Mouse (Mus musculus) embryo, embryonic 11.5 days (tissue): Measurements from ENCODE around the gene Exoc7.
A peak's percentile ranks its signal among the peaks of the same experiment; 100 is the strongest.

Experiments
- DNase-seq: peaks from one replicate; pipeline ENCODE4 v3.0.0-alpha.2; 2012; ENCODE audit warnings: low read depth, low spot score

Gene Exoc7

DNA sequence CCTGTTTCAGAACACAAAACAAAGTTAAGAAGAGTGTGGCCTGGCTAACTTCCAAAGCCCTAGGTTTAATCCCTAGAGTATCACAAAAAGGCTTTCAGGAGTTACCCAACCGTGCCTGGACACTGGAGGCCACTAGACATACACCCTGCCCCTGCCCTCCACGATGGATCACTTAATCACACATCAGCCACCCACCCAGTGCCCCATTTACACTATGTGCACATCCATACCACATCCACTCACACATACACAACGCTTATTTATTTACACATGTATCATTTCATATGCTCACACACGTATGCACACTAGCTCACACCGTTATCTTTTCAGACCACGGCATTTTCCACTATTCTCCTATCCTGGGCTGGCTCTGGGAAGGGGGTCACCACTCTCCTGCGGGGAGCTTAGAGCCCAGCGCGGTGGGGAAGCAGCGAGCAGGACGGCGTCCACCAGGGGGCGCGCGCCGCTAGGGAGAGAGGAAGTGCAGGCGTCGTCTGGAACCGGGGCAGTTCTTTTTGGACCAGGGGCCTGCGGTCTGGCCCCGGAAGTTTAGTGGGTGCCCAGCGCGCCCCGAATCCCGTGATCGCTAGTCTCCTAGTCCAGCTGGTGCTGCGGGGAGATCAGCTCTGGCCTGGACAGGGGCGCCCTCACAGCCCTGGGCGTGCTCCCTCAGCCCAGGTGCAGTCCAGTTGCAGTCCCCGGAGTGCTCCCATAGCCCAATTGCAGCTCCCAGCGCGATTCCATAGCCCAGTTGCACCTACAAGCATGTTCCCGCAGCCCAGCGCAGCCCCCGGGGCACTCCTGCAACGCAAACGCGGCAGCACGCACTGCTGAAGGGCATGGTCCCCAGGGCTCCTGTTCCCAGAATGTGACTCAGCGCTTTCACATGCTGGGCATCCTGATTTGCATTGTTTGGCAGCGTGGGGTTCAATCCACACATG lies 12.0 kb upstream of the Exoc7 start:
- DNase-seq = peak; percentile 73

DNA sequence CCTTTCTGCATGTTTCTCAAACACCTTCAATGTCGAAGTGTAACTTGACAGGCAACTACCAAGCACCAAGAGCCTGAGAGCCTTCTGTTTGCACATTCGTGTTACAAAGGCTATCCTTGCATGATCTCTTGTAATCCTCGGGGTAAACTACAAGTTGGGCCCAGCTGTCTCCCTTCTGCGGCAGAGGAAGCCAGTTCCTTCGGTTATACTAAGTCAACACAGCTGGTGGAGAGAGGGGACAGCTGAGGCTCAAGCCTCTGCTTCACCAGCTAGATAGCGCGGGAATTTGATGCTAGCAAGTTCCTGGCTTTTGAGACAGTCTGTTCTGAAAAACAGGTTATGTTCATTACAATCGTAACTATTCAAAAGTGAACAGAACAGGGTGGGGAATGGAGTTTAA lies 5.3 kb upstream of the Exoc7 start:
- DNase-seq = no peak

DNA sequence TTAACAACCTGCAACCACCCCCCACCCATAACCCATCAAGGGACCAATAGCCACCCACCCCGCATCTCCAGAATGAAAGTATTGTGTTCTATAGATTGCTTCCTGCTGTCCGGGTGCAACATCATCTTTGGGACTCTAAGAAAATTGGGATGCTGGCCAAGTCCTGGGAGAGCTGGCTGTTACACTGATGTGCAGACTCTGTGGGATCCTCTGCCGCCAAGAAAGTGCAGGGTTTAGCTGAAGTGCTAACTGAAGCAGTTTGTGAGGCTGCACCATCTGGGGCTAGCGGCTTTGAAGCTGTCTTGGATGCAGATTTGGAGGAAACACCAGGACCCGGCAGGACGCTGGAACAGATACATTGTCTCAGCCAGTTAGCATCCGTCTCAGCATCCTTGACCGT lies 4.1 kb upstream of the Exoc7 start:
- DNase-seq = no peak

DNA sequence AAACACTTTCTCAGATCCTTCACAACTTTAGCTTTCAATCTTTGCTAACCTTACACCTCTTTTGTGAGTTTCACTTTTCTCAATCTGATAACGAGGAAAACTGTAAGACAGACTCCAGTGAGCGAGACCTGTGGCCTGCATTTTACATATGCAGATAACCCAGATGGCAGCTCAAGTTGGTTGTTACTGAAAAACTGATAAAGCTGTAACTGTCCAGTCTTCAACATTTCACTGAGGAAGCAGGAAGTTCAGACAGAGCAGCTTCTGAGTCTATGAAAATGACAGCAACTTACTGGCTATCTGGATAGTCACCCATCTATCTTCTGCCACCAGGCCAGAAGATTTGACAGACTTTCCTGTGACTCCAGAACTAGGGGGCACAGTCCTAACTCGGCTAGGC lies 2.6 kb upstream of the Exoc7 start:
- no peak for DNase-seq

DNA sequence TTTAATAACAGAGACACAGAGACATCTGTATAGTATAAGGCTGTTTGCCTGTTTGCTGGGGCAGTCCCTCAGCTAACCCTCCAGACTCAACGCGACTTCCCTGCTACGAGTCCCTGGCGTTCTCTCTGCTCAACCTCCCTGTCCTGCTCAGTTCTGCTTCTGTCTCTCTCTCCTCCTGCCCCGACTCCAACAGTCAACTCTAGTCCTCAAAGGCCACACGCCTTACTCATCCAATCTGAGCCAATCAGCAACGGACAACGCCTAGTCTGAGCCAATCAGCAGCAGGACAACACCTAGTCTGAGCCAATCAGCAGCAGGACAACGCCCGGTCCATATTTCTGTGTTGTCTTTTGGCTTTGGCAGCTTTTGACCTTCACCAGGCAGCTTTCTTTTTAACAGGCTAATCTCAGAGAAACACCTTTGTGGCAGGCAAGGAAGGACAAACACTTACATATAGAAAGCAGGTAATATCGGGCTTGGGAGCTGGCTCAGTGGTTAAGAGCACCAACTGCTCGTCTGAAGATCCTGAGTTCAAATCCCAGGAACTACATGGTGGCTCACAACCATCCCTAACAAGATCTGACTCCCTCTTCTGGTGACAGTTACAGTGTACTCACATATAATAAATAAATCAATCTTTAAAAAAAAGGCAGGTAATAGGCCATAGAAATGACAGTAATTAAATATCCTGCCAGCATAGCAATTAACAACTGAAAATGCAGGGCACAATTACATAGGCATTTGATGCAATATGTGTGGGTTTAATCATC lies 914 bp upstream of the Exoc7 start:
- DNase-seq = no peak

DNA sequence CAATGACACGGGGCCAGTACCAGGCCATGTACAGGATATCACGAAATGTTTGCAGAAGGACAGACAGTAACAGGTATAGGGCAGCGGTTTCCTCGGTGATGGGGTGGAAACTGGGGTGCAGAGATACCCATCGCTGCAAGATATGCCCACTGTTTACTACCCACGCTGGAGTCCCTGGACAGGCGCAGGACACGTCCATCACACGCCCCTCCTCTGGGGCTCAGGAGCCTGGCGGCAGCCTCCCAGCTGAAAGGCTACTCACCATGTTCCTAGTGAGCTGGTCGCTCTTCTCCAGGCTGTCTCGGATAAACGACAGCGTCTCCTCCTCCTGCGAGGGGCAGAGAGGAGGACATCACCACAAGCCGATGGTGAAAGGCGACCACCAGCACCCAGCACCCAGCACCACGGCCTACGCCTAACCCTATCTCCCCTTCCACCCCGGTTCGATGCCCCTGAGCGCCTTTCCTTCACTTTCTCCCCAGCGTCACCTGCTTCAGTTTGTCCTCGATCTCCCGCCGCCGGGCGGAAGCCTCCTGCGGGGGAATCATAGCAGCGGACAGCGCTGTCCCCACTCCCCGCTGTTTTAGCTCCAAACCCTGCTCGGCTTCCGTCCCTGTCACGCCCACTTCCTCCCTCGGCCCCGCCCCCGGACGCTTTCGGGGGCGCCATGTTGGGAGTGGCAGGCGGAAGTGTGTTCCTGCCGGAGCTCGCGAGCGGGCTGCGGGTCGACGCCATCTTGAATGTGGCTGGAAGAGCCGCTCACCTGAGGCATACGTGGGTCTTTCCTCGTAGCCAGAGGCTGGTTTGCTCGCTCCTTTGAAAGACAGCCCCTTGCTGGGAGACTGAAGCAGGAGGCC lies 679 bp downstream of the Exoc7 start:
- peak; percentile 92 for DNase-seq

DNA sequence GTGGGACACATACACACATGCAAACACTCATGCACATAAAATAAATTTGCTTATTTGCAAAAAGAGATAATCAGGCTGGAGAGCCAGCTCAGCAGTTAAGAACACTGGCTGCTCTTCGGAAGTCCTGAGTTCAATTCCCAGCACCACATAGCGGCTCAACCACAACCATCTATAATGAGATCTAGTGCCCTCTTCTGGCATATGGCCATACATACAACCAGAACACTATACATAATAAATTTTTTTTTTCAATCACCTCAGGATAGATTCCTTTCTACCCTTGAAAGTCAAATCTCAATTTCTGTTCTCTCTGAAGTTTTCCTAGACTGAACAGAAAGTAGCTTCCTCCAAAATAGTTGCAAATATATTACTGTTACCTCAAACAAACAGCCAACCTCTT lies 1.6 kb downstream of the Exoc7 start:
- no peak for DNase-seq

DNA sequence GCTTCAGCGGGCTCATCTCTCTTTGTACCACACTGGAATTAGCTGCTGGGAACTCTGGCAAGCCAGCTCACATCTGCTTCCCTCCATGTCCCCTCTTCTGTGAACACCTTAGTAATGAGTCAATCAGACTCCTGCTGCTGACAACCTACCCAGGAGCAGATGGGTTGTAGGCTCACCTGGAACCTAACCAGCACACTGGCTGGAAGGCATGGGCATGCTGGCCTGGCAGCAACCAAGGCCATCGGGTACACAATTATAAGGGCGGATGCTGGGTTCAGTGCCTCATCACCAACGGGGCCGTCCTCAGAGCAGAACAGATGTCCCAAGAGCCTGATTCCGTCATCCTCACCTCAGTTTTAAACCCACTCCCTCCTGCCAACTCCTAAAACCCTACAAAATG lies 8.4 kb downstream of the Exoc7 start:
- DNase-seq = no peak

DNA sequence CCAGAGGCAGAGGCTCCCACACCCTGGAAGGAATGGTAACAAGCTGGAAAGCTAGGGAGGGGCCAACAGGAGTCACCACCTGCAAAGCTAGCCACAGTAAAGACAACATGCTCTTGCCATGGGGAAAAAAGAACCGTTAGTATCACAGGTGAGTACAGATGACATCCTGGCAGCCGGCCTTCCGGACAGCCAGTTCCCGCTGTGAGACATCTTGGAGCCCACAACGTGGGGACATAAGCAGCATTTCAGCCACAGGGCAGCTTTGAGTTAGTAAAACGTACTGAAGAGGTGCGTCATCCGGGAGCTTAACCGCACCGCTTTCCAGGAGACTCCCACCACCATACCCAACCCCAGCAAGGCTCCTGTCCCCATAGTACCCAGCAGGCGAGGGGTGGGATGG lies 8.8 kb downstream of the Exoc7 start:
- DNase-seq = no peak

DNA sequence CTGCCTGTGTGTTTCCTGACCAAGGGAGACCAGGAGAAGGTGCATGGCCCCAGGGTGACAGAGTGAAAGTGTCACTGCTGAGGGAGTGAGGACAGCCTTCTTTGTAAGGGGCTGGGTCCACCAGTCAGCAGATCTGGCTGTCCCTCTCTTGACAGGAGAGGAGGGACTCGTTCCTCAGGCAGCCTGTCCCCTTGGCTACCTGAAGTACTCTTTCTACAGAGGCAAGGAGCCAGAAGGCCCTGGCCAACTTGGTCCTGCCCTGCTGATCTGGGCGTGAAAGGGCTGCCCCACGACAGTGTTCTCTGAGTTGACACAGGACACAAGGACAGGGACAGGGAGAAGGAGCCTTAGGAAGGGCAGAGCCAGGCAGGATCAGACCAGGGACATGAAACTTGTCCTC lies 10.0 kb downstream of the Exoc7 start:
- DNase-seq = no peak

DNA sequence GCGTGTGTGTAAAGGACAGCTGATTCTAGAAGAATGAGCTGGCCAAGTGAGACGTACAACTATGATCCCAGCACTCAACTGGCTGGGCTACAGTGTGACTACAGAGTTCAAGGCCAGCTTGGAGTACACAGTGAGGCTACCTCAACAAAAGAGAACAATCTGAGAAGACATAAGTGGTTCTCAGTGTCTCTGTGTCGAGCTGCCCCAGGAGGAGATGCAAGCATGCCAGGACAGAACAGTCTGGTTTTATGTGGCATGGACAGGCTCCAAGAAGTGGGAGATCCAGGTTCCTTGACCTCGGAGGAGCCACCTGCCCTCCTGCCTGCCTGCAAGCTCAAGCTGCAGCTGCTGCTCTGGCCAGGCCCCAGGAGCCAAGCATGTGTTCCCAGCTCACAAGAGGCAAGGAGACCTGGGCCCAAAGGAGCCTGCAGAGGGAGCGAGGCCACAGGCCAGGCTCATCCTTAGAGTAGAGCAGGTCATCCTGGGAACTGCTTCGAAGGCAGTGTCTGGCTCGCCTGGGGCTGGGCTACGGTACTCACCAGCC lies 10.8 kb downstream of the Exoc7 start:
- no peak for DNase-seq

DNA sequence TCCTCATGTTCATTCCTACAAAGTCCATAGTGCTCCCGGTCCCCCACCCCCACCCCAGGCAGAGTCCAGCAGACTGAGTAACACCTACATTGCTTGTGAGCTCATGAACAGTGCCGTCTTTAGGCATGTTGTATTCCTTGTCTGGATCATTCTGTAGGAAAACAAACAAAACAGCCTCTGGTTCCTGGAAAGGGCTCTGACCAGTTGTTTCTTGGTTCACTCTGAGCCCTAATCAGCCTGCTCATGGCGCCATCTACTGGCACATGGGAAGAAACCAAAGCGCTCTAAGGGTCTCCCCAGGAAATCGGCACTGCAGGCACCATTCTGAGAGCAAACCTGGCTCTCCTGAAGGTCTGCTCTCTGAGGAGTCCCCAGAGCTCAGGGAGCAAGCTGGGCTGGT lies 12.7 kb downstream of the Exoc7 start:
- DNase-seq = peak; percentile 75

DNA sequence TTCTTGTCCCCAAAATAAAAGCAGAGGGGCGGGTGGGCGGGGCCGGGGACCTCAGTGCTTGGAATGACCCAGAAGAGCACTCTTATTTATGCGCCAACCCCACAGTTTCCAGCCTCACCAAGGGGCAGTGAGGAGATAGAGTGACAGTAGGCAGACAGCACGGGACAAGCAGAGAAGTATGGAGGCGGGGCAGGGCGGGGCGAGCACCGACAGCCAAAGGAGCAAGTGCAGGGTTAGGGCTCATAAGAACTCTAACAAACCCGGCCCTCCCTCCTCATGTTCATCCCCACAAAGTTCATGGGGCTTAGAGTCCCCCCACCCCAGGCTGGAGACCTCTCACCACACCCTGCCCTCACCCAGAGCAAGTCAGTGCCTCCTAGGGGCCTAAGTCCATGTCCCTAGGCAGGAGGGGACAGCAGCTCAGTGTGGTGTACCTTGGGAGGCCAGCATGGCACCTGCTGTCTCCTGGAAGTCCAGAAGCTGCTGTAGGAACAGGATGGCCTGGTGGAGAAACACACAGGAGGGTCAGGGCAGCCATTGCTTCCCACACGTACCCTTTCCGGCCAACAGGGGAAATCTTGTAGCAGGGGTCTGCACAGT lies 13.4 kb downstream of the Exoc7 start:
- DNase-seq = no peak

DNA sequence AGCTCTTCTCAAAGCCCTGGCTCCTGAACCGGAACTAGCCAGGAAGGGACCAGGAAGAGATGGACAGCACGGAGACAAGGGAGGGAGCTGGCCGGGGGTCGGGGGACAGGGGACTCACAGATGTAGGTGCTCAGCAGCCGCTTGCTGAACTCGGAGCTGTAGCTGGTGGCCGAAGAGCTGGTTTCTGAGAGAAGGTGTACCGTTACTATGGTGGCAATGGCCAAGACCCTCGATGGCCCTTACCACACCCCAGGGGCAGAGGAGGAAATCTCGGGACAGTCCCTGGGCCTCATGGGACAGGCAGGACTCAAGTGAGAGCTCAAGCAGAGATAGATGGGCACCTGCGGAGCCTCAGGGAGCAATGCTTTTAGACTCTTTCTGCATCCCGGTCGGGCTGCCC lies 14.6 kb downstream of the Exoc7 start:
- DNase-seq = no peak

DNA sequence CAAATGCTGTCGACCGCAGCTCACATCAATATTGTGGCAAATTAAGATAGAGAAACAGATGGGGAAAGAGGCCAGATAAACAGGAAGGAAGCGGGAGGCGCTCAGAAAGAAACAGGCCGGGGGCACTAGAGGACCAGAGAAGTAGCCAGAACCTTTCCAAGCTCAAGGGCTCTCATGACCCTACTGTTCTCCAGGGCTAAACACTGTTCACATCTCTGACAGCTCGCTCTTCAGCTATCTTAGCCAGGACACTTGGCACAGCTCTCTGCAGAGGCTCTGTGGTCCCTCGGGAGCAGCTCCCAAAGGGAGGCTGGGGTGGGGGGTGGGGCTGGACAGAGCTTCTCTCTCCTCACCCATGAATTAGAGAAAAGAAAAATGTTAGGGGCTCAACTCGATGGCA lies 16.5 kb downstream of the Exoc7 start:
- DNase-seq = no peak

DNA sequence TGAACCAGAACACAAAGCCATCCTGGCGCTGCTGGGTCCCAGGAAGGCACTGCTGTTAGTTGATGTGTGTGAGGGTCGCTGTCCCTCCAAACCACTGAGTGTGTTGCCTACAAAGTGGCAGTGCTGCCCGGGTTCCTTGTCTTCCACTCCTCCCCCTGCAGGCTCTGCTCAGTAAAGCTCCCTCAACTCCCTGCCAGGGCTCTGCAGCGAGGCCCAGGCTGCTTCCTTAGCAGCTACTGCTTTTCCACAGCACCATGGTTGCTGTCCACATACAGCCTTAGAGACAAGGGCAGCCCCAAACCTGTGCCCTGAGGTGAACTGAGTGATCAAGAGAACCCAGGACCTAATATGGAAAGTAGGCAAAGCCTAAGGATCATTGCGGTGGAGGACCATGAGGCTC lies 19.7 kb downstream of the Exoc7 start:
- no peak for DNase-seq

DNA sequence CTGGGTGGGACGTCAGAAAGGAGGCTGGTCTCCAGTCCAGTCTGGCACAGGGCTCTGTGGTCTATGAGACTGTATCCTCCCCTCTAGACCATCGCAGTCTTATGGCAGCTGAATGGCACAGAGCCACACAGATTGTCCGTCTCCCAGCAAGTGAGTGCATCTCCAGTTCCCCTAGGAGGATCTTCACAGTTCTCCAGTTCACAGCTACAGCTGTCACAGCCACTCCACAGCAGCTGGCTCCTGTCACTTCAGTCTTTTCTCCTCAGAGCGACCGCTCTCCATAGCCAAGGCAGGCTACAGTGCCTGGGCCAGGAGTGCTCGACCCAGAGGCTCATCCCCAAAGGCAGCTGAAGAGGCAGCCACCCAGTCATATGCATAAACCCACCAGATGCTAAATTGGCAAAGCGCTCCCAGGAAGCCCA lies 21.3 kb downstream of the Exoc7 start:
- no peak for DNase-seq

DNA sequence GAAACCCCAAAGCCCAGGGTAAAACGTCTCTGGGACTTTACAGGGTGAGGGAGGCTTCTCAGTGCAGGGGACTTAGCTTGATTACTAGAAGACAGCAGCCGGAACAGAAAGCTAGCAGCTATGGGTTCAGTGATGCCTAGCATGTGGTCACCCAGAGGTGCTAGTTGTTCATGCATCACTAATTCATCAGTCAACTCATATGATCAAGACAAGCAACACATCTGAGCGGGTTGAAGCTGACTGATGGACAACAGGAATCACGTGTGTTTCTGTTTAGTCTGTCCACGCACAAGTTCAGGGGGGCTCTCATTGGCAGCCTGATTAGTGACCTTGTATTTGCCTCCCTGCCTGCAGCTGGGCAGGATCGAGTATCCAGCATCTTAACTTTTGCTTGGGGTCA lies 23.1 kb downstream of the Exoc7 start:
- DNase-seq = no peak

DNA sequence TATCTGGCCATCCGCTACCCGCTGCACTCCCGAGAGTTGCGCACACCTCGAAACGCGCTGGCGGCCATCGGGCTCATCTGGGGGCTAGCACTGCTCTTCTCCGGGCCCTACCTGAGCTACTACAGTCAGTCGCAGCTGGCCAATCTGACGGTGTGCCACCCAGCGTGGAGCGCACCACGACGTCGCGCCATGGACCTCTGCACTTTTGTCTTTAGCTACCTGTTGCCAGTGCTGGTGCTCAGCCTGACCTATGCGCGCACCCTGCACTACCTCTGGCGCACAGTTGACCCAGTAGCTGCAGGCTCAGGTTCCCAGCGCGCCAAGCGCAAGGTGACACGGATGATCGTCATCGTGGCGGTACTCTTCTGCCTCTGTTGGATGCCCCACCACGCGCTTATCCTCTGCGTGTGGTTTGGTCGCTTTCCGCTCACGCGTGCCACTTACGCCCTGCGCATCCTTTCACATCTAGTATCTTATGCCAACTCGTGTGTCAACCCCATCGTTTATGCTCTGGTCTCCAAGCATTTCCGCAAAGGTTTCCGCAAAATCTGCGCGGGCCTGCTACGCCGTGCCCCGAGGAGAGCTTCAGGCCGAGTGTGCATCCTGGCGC lies 24.0 kb downstream of the Exoc7 start:
- DNase-seq = no peak

DNA sequence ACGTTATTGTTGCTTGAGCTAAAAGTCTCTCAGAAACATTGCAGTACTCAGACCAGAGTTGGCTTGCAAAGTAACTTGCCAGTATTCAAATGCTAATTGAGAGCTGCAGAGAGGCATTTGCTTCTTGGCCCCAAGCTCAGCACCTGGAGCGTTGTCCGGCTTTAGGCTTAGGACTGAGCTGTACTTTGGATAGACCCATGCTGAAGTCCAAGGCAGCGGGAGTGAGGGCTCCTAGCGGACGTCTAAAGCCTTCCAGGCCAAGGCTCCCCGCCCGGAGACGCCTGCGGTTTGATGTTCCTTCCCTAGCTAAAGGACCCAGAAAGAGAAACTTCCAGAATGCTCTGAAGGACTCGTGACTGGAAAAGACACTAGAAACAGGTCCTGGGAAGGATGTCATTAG lies 24.9 kb downstream of the Exoc7 start:
- DNase-seq = no peak

DNA sequence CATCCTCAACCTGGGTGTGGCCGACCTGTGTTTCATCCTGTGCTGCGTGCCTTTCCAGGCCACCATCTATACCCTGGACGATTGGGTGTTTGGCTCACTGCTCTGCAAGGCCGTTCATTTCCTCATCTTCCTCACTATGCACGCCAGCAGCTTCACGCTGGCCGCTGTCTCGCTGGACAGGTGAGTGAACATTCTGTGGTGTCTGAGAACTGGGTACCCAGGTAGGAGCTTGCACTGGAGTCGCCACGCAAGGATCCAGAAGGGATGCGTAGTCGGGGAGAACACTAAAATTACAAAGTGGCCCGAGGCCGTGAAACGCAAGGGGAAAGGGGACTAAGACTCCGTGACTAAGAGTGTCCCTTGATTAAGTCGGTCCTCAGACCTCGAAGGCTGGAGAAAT lies 25.4 kb downstream of the Exoc7 start:
- DNase-seq = no peak
